Mouse (Mus musculus) heart, adult 2 months (tissue): Measurements from ENCODE around the gene Acaca.
"Not testable (repeated sequence)": the region's sequence is repeated elsewhere in the genome, so short reads cannot be mapped to it uniquely, and the experiment has no call there.

Experiments
- CTCF ChIP-seq: fragments of 200-600 bp; IDR thresholded peaks from 2 replicates; pipeline ENCODE4 v1.8.1; 2022; ENCODE audit warnings: antibody characterized with exemption, mild to moderate bottlenecking, moderate library complexity
- POLR2A ChIP-seq: fragments of 200-500 bp; IDR thresholded peaks from 2 replicates; pipeline ENCODE4 v1.6.1; 2011; ENCODE audit warnings: mild to moderate bottlenecking, low read depth, low read length, control low read depth; ENCODE audit not compliant: insufficient read depth

GRCm38 (mm10) chr11:84392066-84392465 lies 262.6 kb downstream of the Acaca start:
- peak; percentile 8; the same call in 1 of the 2 replicates for TF ChIP-seq CTCF
- not testable (repeated sequence) for TF ChIP-seq POLR2A
